In genomic region chr3:123613387-123614073, GRCm38 (mm10) we compare ENCODE assay signal across 14 mouse cellular contexts.
DNase-seq lines count a peak whose midpoint lies in the region; ATAC-seq and TF ChIP-seq lines count a peak whose summit lies in the region.
"Had no signal": no experiment of that assay in that cellular context is flagged by ENCODE, and none has a peak within 500 bp of the region (broad histone marks: within the 10 kb centered on the region; RNA-seq: fewer than 3 reads in every experiment).

No protein-coding gene starts in this region.

- H3K9ac ChIP-seq in kidney, embryonic 15.5 days = no peak overlapping the region
- no peak overlapping the region for H3K9ac ChIP-seq in hindbrain, embryonic 14.5 days
- H3K9ac ChIP-seq in midbrain, postnatal 0 days (replicated peaks; ENCODE audit: low read length, poor library complexity, severe bottlenecking) = no peak overlapping the region
- H3K9ac ChIP-seq: liver, embryonic 13.5 days had no signal

- intact Hi-C loops in heart, postnatal 10 days (cut with DNase I) = no loop called here

- WGBS in kidney, embryonic 15.5 days = 70% methylated on average over 14 of the region's 14 CpGs
- WGBS in kidney, adult 2 months = 42% methylated on average over 14 of the region's 14 CpGs
- WGBS in embryonic facial prominence, embryonic 10.5 days = 66% methylated on average over 14 of the region's 14 CpGs
- 73% methylated on average over 14 of the region's 14 CpGs for WGBS in hindbrain, embryonic 14.5 days
- WGBS in midbrain, postnatal 0 days = 67% methylated on average over 14 of the region's 14 CpGs

- no peak for TF ChIP-seq POLR2A in kidney, adult 2 months (IDR thresholded peaks at IDR 0.05; ENCODE audit: low read depth, low read length)

- no peaks in the 10 kb centered on the region for H3K9me3 ChIP-seq in kidney, embryonic 15.5 days (replicated peaks)
- H3K9me3 ChIP-seq in embryonic facial prominence, embryonic 10.5 days = 0 out of 2 replicates have a peak, but pooled peaks cover 4% of the 10 kb centered on the region
- H3K9me3 ChIP-seq in hindbrain, embryonic 14.5 days (ENCODE audit: control insufficient read depth, low read length) = peaks cover 7% of the 10 kb centered on the region
- H3K9me3 ChIP-seq in midbrain, postnatal 0 days (ENCODE audit: low read length) = no peaks in the 10 kb centered on the region
- H3K9me3 ChIP-seq: liver, embryonic 13.5 days had no signal

- H3K27ac ChIP-seq in kidney, embryonic 15.5 days = no peak overlapping the region
- no peak overlapping the region for H3K27ac ChIP-seq in kidney, adult 2 months (ENCODE audit: insufficient read depth, low read depth, low read length)
- no peak overlapping the region for H3K27ac ChIP-seq in embryonic facial prominence, embryonic 10.5 days (replicated peaks)
- H3K27ac ChIP-seq in hindbrain, embryonic 14.5 days = no peak overlapping the region
- H3K27ac ChIP-seq in midbrain, postnatal 0 days (ENCODE audit: low read depth, low read length) = no peak overlapping the region
- H3K27ac ChIP-seq: liver, embryonic 13.5 days had no signal

- no peak for DNase-seq in kidney, adult 2 months
- peak; percentile 11 for DNase-seq in embryonic facial prominence, embryonic 10.5 days (ENCODE audit: low spot score)
- DNase-seq in hindbrain, embryonic 14.5 days (ENCODE audit: low spot score) = no peak
- DNase-seq in midbrain, postnatal 0 days (ENCODE audit: low spot score) = peak; percentile 57
- DNase-seq in heart, postnatal 10 days = no peak
- DNase-seq: cerebellum, adult 18-20 months; kidney, postnatal 14 days; layer of hippocampus, adult 9-11 months; liver, embryonic 13.5 days; thymus, adult 2 months had no signal

- no peak for TF ChIP-seq CTCF in kidney, adult 2 months (conservative IDR thresholded peaks at IDR 0.05; ENCODE audit: insufficient read depth, insufficient read length, low read depth, low read length)
- TF ChIP-seq CTCF in midbrain, postnatal 0 days (IDR thresholded peaks at IDR 0.05) = no peak

- peak; percentile 80 for ATAC-seq in kidney, embryonic 15.5 days (replicated peaks; ENCODE audit: low FRiP score)
- peak; percentile 46; the same call in 1 of the 2 replicates for ATAC-seq in hindbrain, embryonic 14.5 days (ENCODE audit: low FRiP score)
- ATAC-seq in midbrain, postnatal 0 days (ENCODE audit: low FRiP score) = peak; percentile 51; the same call in 1 of the 2 replicates
- ATAC-seq in megakaryocyte progenitor cell, adult 5-6 weeks (replicated peaks; ENCODE audit: poor library complexity) = no peak
- no peak for ATAC-seq in activated CD4-positive, CD25-positive, alpha-beta regulatory T cell, adult 4 months
- ATAC-seq: lung, postnatal 0 days had no signal

- H3K36me3 ChIP-seq in kidney, embryonic 15.5 days = no peaks in the 10 kb centered on the region
- H3K36me3 ChIP-seq in kidney, adult 2 months (ENCODE audit: control insufficient read depth, insufficient read depth, low read length) = no peaks in the 10 kb centered on the region
- H3K36me3 ChIP-seq in embryonic facial prominence, embryonic 10.5 days (replicated peaks) = no peaks in the 10 kb centered on the region
- no peaks in the 10 kb centered on the region for H3K36me3 ChIP-seq in hindbrain, embryonic 14.5 days (replicated peaks; ENCODE audit: control insufficient read depth, insufficient read depth)
- no peaks in the 10 kb centered on the region for H3K36me3 ChIP-seq in midbrain, postnatal 0 days (ENCODE audit: insufficient read depth, low read length)
- H3K36me3 ChIP-seq: liver, embryonic 13.5 days had no signal

- H3K4me3 ChIP-seq in kidney, embryonic 15.5 days (replicated peaks) = no peak overlapping the region
- no peak overlapping the region for H3K4me3 ChIP-seq in kidney, adult 2 months (ENCODE audit: insufficient read depth, low read depth, low read length)
- H3K4me3 ChIP-seq in embryonic facial prominence, embryonic 10.5 days = no peak overlapping the region
- no peak overlapping the region for H3K4me3 ChIP-seq in hindbrain, embryonic 14.5 days (replicated peaks; ENCODE audit: low read length)
- H3K4me3 ChIP-seq in midbrain, postnatal 0 days (ENCODE audit: low read depth, low read length) = no peak overlapping the region
- H3K4me3 ChIP-seq: liver, embryonic 13.5 days had no signal

- no peaks in the 10 kb centered on the region for H3K4me1 ChIP-seq in kidney, embryonic 15.5 days
- no peaks in the 10 kb centered on the region for H3K4me1 ChIP-seq in kidney, adult 2 months (ENCODE audit: control insufficient read depth, insufficient read depth, low read length)
- 0 out of 2 replicates have a peak, but pooled peaks cover 3% of the 10 kb centered on the region for H3K4me1 ChIP-seq in embryonic facial prominence, embryonic 10.5 days
- no peaks in the 10 kb centered on the region for H3K4me1 ChIP-seq in hindbrain, embryonic 14.5 days (replicated peaks; ENCODE audit: control insufficient read depth, insufficient read depth, low read length)
- H3K4me1 ChIP-seq in midbrain, postnatal 0 days (ENCODE audit: insufficient read depth, low read length) = no peaks in the 10 kb centered on the region
- H3K4me1 ChIP-seq: liver, embryonic 13.5 days had no signal

- no peaks in the 10 kb centered on the region for H3K27me3 ChIP-seq in kidney, embryonic 15.5 days
- H3K27me3 ChIP-seq in kidney, adult 2 months (replicated peaks; ENCODE audit: control insufficient read depth, insufficient read depth, low read length) = no peaks in the 10 kb centered on the region
- H3K27me3 ChIP-seq in embryonic facial prominence, embryonic 10.5 days (replicated peaks; ENCODE audit: low read depth, poor library complexity, severe bottlenecking) = no peaks in the 10 kb centered on the region
- H3K27me3 ChIP-seq in hindbrain, embryonic 14.5 days (ENCODE audit: control insufficient read depth, insufficient read depth, low read length) = no peaks in the 10 kb centered on the region
- H3K27me3 ChIP-seq in midbrain, postnatal 0 days (ENCODE audit: insufficient read depth, low read length) = no peaks in the 10 kb centered on the region
- H3K27me3 ChIP-seq: liver, embryonic 13.5 days had no signal

- no peak overlapping the region for H3K4me2 ChIP-seq in kidney, embryonic 15.5 days
- H3K4me2 ChIP-seq in hindbrain, embryonic 14.5 days (replicated peaks) = no peak overlapping the region
- H3K4me2 ChIP-seq in midbrain, postnatal 0 days (ENCODE audit: low read depth, low read length, poor library complexity, severe bottlenecking) = no peak overlapping the region
- H3K4me2 ChIP-seq: liver, embryonic 13.5 days had no signal

Comparison
In these comparisons a context has a peak if more than half of its experiments do, and no peak if none do; other contexts are left out.
1. ATAC-seq: peak in kidney, embryonic 15.5 days (single experiment), hindbrain, embryonic 14.5 days (single experiment) and midbrain, postnatal 0 days (single experiment); none in megakaryocyte progenitor cell, adult 5-6 weeks (single experiment) and activated CD4-positive, CD25-positive, alpha-beta regulatory T cell, adult 4 months (single experiment).
2. DNase-seq: peak in embryonic facial prominence, embryonic 10.5 days (single experiment) and midbrain, postnatal 0 days (single experiment); none in kidney, adult 2 months (single experiment), hindbrain, embryonic 14.5 days (single experiment) and heart, postnatal 10 days (0 of 2).